Mouse (Mus musculus) testis, adult 2 months (tissue): ENCODE data around the gene Plekhg2. TPM values are rescaled to one million over a fixed set of nuclear protein-coding genes. Genes with fewer than 3 reads are reported as not detected.
"Not testable (repeated sequence)": the region's sequence is repeated elsewhere in the genome, so short reads cannot be mapped to it uniquely, and the experiment has no call there.

ENCODE experiments used
- H3K27ac ChIP-seq: fragments of 200-500 bp; 2 replicates; pipeline ENCODE4 v1.5.1; 2012; ENCODE audit warnings: low read depth, low read length; ENCODE audit not compliant: control insufficient read depth, insufficient read depth
- H3K27me3 ChIP-seq: fragments of 200-500 bp; 2 replicates; pipeline ENCODE4 v1.6.1; 2012; ENCODE audit warnings: mild to moderate bottlenecking, low read length, moderate library complexity; ENCODE audit not compliant: control insufficient read depth, insufficient read depth
- H3K36me3 ChIP-seq: fragments of 200-500 bp; 2 replicates; pipeline ENCODE4 v1.6.1; 2012; ENCODE audit warnings: mild to moderate bottlenecking, low read length; ENCODE audit not compliant: control insufficient read depth, insufficient read depth
- H3K4me1 ChIP-seq: fragments of 200-500 bp; 2 replicates; pipeline ENCODE4 v1.6.1; 2012; ENCODE audit warnings: low read length; ENCODE audit not compliant: control insufficient read depth, insufficient read depth
- H3K4me3 ChIP-seq: fragments of 200-500 bp; 2 replicates; pipeline ENCODE4 v1.5.1; 2012; ENCODE audit warnings: low read depth, mild to moderate bottlenecking, low read length, moderate library complexity, mixed read lengths; ENCODE audit not compliant: control insufficient read depth
- CTCF ChIP-seq: fragments of 200-500 bp; IDR thresholded peaks from 2 replicates; pipeline ENCODE4 v1.5.1; 2012; ENCODE audit warnings: low read depth, mild to moderate bottlenecking, inconsistent platforms, low read length, moderate library complexity; ENCODE audit not compliant: control insufficient read depth, insufficient read depth, insufficient replicate concordance
- POLR2A ChIP-seq: fragments of 200-500 bp; IDR thresholded peaks from 2 replicates; pipeline ENCODE4 v1.6.1; 2012; ENCODE audit warnings: low read depth, mild to moderate bottlenecking, inconsistent platforms, low read length, moderate library complexity; ENCODE audit not compliant: control insufficient read depth
- polyA plus RNA-seq: library from polyadenylated mRNA; depleted of rRNA; stranded (reverse); fragments of >200 nt; gene quantifications from 2 replicates; pipeline ENCODE4 v1.2.3, GENCODE M21; 2012

Plekhg2 gene
- polyA plus RNA-seq, 1 experiment, result 20.1 TPM

DNA sequence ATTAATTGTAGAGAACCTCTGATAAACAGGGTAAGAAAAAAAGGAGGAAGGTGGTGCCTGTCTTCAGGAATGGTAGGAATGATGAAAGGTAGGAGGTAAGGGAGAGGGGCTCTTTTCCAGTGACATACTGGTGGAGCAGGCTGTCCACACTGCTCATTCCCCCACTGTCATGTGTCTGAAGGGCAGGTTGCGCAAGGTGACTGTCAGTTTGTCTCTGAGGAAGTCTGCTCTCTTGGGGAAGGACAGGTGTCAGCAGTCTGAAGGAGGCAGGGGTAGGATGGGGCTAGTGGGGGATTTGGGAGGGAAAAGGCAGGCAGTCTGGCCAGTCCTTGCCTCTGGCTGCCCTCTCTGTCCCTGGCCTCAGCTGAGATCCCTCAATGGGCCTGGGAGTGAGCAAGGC lies 28.6 kb upstream of the Plekhg2 start:
- Histone ChIP-seq H3K4me1 (no peaks in the 10 kb centered on the region), H3K4me3 (no peak overlapping the region), H3K27me3 (no peaks in the 10 kb centered on the region), H3K36me3 (no peaks in the 10 kb centered on the region; the same call in none of the 2 replicates), H3K27ac (no peak overlapping the region)
- no peak for TF ChIP-seq POLR2A
- TF ChIP-seq CTCF, result no peak

DNA sequence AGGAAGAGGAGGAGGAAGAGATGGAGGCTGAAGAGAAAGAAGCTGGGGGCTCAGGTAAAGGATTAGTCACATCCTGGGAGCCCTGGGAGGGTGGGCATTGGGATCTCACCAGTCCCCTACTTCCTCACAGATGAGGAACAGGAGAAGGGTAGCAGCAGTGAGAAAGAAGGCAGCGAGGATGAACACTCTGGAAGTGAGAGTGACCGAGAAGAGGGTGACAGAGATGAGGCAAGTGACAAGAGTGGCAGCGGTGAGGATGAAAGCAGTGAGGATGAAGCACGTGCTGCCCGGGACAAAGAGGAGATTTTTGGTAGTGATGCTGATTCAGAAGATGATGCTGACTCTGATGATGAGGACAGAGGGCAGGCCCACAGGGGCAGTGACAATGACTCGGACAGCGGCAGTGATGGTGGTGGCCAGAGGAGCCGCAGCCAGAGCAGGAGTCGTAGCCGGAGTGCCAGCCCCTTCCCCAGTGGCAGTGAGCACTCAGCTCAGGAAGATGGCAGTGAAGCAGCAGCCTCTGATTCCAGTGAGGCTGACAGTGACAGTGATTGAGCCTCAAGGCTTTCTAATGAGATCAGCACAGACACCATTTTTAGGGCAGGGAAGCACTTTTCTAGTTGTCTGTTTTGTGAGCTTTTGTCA lies 26.4 kb upstream of the Plekhg2 start:
- Histone ChIP-seq H3K4me3 (no peak overlapping the region), H3K4me1 (no peaks in the 10 kb centered on the region), H3K27ac (no peak overlapping the region), H3K36me3 (no peaks in the 10 kb centered on the region; the same call in 1 of the 2 replicates), H3K27me3 (no peaks in the 10 kb centered on the region)
- TF ChIP-seq CTCF (no peak), POLR2A (no peak)

DNA sequence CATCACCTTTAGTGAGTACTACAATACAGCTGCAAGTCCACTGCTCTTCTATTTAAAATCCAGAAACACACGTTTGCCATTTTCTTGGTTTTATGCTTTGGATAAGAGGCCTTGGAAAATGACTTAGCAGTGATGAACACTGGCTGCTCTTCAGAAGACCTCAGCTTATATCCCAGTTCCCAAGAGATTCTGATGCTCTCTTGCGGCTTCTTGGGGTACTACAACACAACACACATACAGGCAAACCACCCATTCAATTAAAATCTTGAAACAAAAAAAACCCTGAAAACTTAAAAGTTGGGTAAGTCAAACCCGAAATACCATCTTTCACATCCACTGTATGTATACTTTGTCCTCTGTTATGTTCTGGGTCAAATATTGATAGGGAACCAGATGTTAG lies 25.6 kb upstream of the Plekhg2 start:
- Histone ChIP-seq H3K36me3 (no peaks in the 10 kb centered on the region; the same call in 1 of the 2 replicates), H3K4me3 (no peak overlapping the region), H3K4me1 (peaks cover 4% of the 10 kb centered on the region), H3K27ac (no peak overlapping the region), H3K27me3 (no peaks in the 10 kb centered on the region)
- TF ChIP-seq POLR2A, result no peak
- TF ChIP-seq CTCF, result no peak

DNA sequence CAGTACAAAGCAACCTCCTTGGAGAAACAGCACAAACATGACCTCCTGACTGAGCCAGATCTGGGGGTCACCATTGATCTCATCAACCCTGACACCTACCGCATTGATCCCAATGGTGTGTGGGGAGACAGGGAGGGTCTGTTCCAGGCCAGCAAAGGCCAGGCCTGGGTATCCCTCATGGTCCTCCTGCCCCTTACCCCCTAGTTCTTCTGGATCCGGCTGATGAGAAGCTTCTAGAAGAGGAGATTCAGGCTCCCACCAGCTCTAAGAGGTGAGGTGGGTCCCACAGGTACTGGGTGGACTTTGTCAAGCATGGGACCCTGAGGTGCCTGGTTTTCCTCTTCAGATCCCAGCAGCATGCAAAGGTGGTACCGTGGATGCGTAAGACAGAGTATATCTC lies 23.0 kb upstream of the Plekhg2 start:
- H3K36me3 ChIP-seq, result no peaks in the 10 kb centered on the region; the same call in 1 of the 2 replicates
- no peaks in the 10 kb centered on the region for H3K27me3 ChIP-seq
- peaks cover 6% of the 10 kb centered on the region for H3K4me1 ChIP-seq
- no peak overlapping the region for H3K4me3 ChIP-seq
- no peak for TF ChIP-seq CTCF
- TF ChIP-seq POLR2A, result no peak
- no peak overlapping the region for H3K27ac ChIP-seq

DNA sequence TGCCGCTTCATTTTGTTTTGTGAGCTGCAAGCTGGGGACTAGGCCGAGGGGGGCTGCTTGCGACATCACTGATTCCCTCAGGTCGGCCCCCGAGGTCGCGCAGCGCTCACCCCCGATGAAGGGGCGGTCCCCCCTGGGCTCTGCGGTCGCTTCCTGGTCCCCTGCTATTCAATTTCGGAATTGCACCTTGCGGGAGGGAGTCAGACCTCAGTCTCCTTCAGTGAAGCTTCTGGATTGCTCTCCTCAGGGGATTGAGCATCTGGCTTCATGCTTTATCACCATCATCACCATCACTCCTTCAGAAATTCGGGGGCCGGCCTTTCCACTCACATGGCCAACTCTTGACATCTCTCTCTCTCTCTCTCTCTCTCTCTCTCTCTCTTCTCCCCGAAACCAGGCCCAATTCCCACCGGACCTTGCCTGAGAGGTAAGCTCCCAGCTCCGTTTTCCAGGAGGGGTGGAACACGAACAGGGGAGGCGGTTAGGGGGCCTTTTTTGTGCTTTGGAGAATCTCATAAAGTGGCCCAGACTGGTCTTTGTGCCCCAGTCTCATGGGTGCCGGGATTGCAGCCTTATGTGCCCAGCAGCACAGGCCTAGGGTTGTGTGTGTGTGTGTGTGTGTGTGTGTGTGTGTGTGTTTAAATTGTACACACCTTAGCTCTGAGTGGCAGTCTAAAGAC lies 21.0 kb upstream of the Plekhg2 start:
- Histone ChIP-seq H3K4me3 (peak overlapping the region; percentile 95), H3K36me3 (no peaks in the 10 kb centered on the region), H3K4me1 (peaks cover 6% of the 10 kb centered on the region), H3K27ac (peak overlapping the region; percentile 69), H3K27me3 (no peaks in the 10 kb centered on the region)
- TF ChIP-seq CTCF (no peak), POLR2A (no peak)

DNA sequence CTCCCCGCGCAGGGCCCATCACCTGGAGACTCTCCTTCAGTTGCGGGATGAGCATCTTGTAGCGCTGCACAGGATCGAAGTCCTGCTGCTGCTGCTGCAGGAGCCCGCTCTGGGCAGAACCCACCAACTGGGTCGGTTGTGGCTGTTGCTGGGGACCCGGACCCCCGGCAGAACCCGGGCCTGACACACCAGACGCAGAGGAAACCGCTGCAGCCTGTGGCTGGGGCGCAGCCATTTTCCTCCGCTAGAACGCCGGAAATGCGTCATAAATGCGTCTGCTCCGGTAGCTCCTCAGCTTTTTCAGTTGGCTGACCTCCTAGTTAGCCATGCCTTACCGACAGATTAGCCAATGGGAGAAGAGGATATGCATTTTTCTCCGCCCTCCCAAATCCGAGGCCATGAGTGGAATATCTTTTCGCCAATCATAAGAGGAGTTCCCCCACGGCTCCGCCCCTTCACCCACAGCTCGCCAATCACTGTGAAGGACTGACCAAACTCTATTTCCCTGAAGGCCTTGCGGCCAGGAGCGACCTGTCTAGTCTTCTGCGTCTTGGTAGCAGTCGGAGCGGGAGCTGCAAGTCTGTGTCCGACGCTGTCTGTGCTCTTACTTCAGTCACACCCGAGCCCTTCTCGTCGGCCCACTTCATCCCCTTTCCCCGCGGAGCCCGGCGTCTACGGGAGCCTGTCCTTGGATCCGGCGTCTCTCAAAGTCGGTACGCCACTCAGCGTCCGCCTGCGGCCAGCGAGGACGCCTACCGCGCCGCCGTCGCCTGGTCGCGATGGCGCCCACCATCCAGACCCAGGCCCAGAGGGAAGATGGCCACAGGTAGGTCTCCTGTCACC lies 20.3 kb upstream of the Plekhg2 start, which contains the start of the genes Med29 and Paf1:
Gene Med29, minus strand, starts transcription at position 280 of the 843 bp plus-strand sequence.
Gene Paf1, plus strand, starts transcription at position 523 of the 843 bp plus-strand sequence.
- Histone ChIP-seq H3K27me3 (no peaks in the 10 kb centered on the region), H3K36me3 (no peaks in the 10 kb centered on the region), H3K4me1 (peaks cover 6% of the 10 kb centered on the region), H3K4me3 (peak within 1 kb of the TSS; percentile 95), H3K27ac (peak within 1 kb of the TSS; percentile 79)
- TF ChIP-seq CTCF (peak; percentile 16; the same call in 1 of the 2 replicates), POLR2A (peak; percentile 99)

DNA sequence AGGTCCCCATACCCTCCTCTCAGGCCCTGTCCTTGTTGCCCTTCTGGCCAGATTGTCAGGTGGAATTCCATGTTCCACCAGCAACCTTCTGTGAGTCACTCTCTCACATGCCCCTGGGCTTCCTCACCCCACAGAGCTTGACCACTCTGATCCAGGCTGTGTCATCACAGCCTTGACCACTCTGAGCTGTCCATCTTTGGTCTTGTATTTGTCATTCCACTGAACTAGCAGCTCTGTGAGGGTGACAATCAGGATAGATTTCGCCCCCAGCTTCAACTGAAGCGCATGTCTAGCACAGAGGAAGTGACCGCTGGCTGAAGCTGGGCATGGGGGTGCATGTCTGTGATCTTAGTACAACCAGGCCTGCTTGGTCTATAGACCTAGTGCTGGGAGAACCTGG lies 17.9 kb upstream of the Plekhg2 start:
- no peak for TF ChIP-seq POLR2A
- no peak for TF ChIP-seq CTCF
- no peaks in the 10 kb centered on the region for H3K27me3 ChIP-seq
- peaks cover 6% of the 10 kb centered on the region for H3K4me1 ChIP-seq
- no peak overlapping the region for H3K4me3 ChIP-seq
- no peak overlapping the region for H3K27ac ChIP-seq
- no peaks in the 10 kb centered on the region for H3K36me3 ChIP-seq

DNA sequence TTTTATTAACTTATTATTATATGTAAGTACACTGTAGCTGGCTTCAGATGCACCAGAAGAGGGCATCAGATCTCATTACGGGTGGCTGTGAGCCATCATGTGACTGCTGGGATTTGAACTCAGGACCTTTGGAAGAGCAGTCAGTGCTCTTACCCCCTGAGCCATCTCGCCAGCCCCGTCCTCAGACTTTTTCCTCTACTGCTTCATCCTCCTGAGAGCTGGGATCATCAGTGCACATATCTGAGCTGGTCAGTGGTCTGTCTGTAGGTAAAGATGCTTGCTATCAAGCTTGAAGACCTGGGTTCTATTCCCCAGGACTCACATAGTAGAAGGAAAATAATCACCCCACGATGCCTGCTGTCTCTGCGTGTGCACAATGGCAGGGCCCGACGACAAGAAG lies 15.0 kb upstream of the Plekhg2 start:
- not testable (repeated sequence) for H3K36me3 ChIP-seq, H3K4me3 ChIP-seq, H3K27me3 ChIP-seq, H3K27ac ChIP-seq
- peaks cover 12% of the 10 kb centered on the region for H3K4me1 ChIP-seq

DNA sequence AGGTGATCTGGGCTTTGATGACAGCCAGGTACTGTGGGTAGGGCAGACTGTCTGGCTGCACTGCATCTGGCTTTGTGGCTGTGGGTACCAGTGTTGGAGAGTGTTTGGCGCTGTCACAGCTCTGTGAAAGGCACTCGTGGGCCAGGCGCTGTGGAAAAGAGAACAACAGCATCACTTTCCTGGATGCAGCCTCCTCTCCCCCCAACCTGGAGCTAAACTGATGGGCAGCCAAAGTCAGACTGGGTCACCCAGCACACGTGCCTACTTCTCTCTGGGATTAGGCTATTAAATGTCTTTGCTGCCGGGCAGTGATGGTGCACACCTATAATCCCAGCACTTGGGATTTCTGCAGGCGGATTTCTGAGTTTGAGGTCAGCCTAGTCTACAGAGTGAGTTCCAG lies 14.5 kb upstream of the Plekhg2 start:
- peaks cover 16% of the 10 kb centered on the region for H3K4me1 ChIP-seq
- H3K27me3 ChIP-seq, H3K27ac ChIP-seq, H3K36me3 ChIP-seq, H3K4me3 ChIP-seq: not testable (repeated sequence)
